Comparison of ENCODE assay signal across 21 mouse cellular contexts in the genomic region with DNA sequence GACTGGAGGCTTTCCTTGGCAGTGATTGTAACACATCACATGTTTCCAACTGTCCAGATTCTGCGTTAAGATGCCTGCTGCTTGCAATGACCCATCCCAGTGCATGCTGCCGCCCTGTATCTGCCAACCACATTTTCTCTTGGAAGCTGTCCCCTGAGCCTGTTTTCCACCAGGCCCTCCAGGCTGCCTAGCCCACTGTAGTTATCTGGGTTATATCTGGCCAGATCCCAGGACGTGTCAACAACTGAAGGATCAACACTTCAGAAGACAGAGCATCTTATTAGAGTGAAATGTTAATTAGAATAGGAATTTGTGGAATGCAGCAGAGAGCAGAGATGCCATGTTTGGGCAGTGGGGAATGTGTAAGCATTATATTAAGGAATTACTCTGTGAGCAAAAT.
A peak's percentile ranks its signal among the peaks of the same experiment; 100 is the strongest.
DNase-seq lines count a peak whose midpoint lies in the region; ATAC-seq lines count a peak whose summit lies in the region.
"Had no signal": no experiment of that assay in that cellular context is flagged by ENCODE, and none has a peak within 500 bp of the region (broad histone marks: within the 10 kb centered on the region; RNA-seq: fewer than 3 reads in every experiment).

No protein-coding gene starts in this region.

- intact Hi-C loops in left cerebral cortex, postnatal 4 days (cut with DNase I): no loop called here

- H3K27ac ChIP-seq in heart, embryonic 14.5 days (replicated peaks in 1 of 2; ENCODE audit: control insufficient read depth in 1 of 2, insufficient read depth in 1 of 2, low read depth in 2 of 2, low read length in 2 of 2): peak overlapping the region in 1 of 2 experiments; percentile 35; a peak in 2 of 4 replicates
- H3K27ac ChIP-seq: hindbrain, embryonic 15.5 days; limb, embryonic 12.5 days; liver, embryonic 13.5 days; midbrain, embryonic 15.5 days; stomach, postnatal 0 days had no signal

- WGBS in heart, embryonic 14.5 days: 10% methylated on average over 3 of the region's 3 CpGs

- ATAC-seq in heart, embryonic 14.5 days (ENCODE audit: insufficient number of reproducible peaks, insufficient read depth, low FRiP score, low read depth): peak; percentile 68
- ATAC-seq: activated CD4-positive, CD25-positive, alpha-beta regulatory T cell, adult 4 months; midbrain, embryonic 15.5 days had no signal

- no peaks in the 10 kb centered on the region for H3K36me3 ChIP-seq in heart, embryonic 14.5 days (ENCODE audit: control insufficient read depth, insufficient read depth, low read length)
- H3K36me3 ChIP-seq: hindbrain, embryonic 15.5 days; limb, embryonic 12.5 days; liver, embryonic 13.5 days; midbrain, embryonic 15.5 days had no signal

- peaks cover 2 to 16% of the 10 kb centered on the region in 2 experiments; a peak in 2 of 4 replicates for H3K4me1 ChIP-seq in heart, embryonic 14.5 days (ENCODE audit: control insufficient read depth in 2 of 2, insufficient read depth in 2 of 2, low read length in 2 of 2)
- H3K4me1 ChIP-seq: hindbrain, embryonic 15.5 days; limb, embryonic 12.5 days; liver, embryonic 13.5 days; midbrain, embryonic 15.5 days had no signal

- H3K9me3 ChIP-seq in heart, embryonic 14.5 days (ENCODE audit: control insufficient read depth, low read length): peaks cover 3% of the 10 kb centered on the region; the same call in 1 of the 2 replicates
- H3K9me3 ChIP-seq: hindbrain, embryonic 15.5 days; limb, embryonic 12.5 days; liver, embryonic 13.5 days; midbrain, embryonic 15.5 days had no signal

- DNase-seq in embryo, embryonic 10 days (ENCODE audit: low spot score): peak; percentile 8
- DNase-seq in embryo, embryonic 10.5 days (ENCODE audit: low spot score): no peak
- DNase-seq in heart, adult 8-10 months (ENCODE audit: low spot score): no peak
- DNase-seq in left cerebral cortex, postnatal 4 days: peak; percentile 53
- no peak for DNase-seq in left cerebral cortex, adult 8-10 months (ENCODE audit: low spot score in 2 of 2)
- peak; percentile 15 for DNase-seq in retina, embryonic 14.5 days (ENCODE audit: low spot score)
- DNase-seq in spleen, postnatal 14 days (ENCODE audit: low spot score in 2 of 2): no peak
- DNase-seq: adrenal gland, postnatal 14 days; cerebellum, adult 8-10 months; gastrocnemius, postnatal 36 days; kidney, adult 11 months; kidney, postnatal 10 days; liver, embryonic 13.5 days; right cerebral cortex, postnatal 14 days had no signal

- H3K4me2 ChIP-seq in heart, embryonic 14.5 days (ENCODE audit: low read length): 0 out of 2 replicates have a peak overlapping the region, but pooled peaks have one; percentile 5
- H3K4me2 ChIP-seq: hindbrain, embryonic 15.5 days; limb, embryonic 12.5 days; liver, embryonic 13.5 days; midbrain, embryonic 15.5 days had no signal

- no peak overlapping the region for H3K4me3 ChIP-seq in heart, embryonic 14.5 days (ENCODE audit: control insufficient read depth in 1 of 2, insufficient read depth in 1 of 2, low read depth in 1 of 2, low read length in 2 of 2)
- H3K4me3 ChIP-seq: erythroblast, embryonic 14.5 days; hindbrain, embryonic 15.5 days; limb, embryonic 12.5 days; liver, embryonic 13.5 days; midbrain, embryonic 15.5 days had no signal

- H3K9ac ChIP-seq in heart, embryonic 14.5 days (ENCODE audit: low read length): no peak overlapping the region
- H3K9ac ChIP-seq: hindbrain, embryonic 15.5 days; limb, embryonic 12.5 days; liver, embryonic 13.5 days; midbrain, embryonic 15.5 days had no signal

- no peaks in the 10 kb centered on the region for H3K27me3 ChIP-seq in heart, embryonic 14.5 days (ENCODE audit: control insufficient read depth, insufficient read depth, low read length)
- H3K27me3 ChIP-seq: hindbrain, embryonic 15.5 days; limb, embryonic 12.5 days; liver, embryonic 13.5 days; midbrain, embryonic 15.5 days had no signal

Comparison
In these comparisons a context has a peak if more than half of its experiments do, and no peak if none do; other contexts are left out.
1. DNase-seq: peak in embryo, embryonic 10 days (single experiment), left cerebral cortex, postnatal 4 days (single experiment) and retina, embryonic 14.5 days (single experiment); none in embryo, embryonic 10.5 days (single experiment), heart, adult 8-10 months (single experiment), left cerebral cortex, adult 8-10 months (0 of 2) and spleen, postnatal 14 days (0 of 2).